Mouse (Mus musculus) cerebellum, adult 2 months (tissue): ENCODE measurements around the gene Psmd1.

Source experiments
- CTCF ChIP-seq: fragments of 200-500 bp; IDR thresholded peaks from 2 replicates; pipeline ENCODE4 v1.5.1; 2011; ENCODE audit warnings: low read depth, mild to moderate bottlenecking, control low read depth, low read length, moderate library complexity, borderline replicate concordance; ENCODE audit not compliant: insufficient read depth
- POLR2A ChIP-seq: fragments of 200-500 bp; IDR thresholded peaks from 2 replicates; pipeline ENCODE4 v1.6.1; 2011; ENCODE audit warnings: low read length, control low read depth, borderline replicate concordance; ENCODE audit not compliant: insufficient read depth

DNA sequence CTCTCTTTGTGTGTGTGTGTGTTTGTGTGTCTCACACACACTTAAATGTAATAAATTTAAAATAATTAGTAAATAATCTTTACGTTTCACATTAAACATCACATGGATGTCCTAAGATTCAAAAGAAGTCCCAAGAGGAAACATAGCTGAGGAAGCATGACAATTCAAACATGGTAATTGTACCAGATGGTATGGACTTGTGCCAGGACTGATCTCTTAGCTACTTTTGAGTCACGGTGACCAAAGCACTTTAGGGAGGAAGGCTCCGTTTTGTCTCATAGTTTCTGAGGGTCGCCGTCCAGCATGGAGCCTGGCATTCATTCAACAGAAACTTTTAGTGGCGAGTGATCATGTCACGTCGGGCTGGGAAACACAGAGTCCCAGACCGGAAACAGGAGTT is 84.0 kb downstream of the Psmd1 start:
- TF ChIP-seq CTCF (no peak), POLR2A (no peak)
